Mouse (Mus musculus): ENCODE measurements at regions not wholly inside any gene's neighbourhood (a gene's known extent, or its start where the extent isn't known, plus 50 kb on each side); places are given as distances from the start of the nearest gene placed in this dataset.

DNA sequence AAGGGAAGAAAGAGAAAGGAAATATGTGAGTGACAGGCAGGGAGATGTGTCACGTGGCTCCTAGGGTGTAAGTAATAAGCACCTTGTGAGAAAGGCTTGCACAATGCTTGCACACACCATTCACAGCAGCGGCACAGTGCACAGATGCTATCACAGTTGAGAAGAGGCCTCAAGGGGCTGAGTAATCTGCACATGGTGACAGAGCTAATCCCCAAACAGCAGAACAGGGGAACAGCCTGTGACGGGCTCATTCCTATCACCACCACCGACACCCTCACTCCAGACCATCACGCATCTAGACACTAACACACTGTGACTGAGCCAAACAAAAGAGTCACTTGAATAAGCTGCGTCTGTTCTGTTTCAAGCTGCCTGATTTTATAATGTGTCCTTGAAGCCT is 76.2 kb upstream of the Ppm1h start:
- no peak overlapping the region for H3K9ac ChIP-seq (ENCODE audit: low read depth, low read length)
- H3K4me2 ChIP-seq (replicated peaks; ENCODE audit: low read depth) = no peak overlapping the region
- H3K27ac ChIP-seq (ENCODE audit: low read depth, low read length) = no peak overlapping the region
- no peak overlapping the region for H3K4me3 ChIP-seq (ENCODE audit: low read depth, low read length)
- H3K4me1 ChIP-seq (replicated peaks; ENCODE audit: control insufficient read depth, insufficient read depth, low read length) = no peaks in the 10 kb centered on the region
- H3K27me3 ChIP-seq (replicated peaks; ENCODE audit: control insufficient read depth, insufficient read depth, low read length) = no peaks in the 10 kb centered on the region
- H3K9me3 ChIP-seq (ENCODE audit: control insufficient read depth) = no peaks in the 10 kb centered on the region
- no peak; the same call in 1 of the 2 replicates for ATAC-seq
- WGBS = 42% methylated on average over 6 of the region's 6 CpGs
- no peaks in the 10 kb centered on the region for H3K36me3 ChIP-seq (ENCODE audit: control insufficient read depth, insufficient read depth)
- no peak for TF ChIP-seq CTCF (IDR thresholded peaks at IDR 0.05; ENCODE audit: low read depth)

DNA sequence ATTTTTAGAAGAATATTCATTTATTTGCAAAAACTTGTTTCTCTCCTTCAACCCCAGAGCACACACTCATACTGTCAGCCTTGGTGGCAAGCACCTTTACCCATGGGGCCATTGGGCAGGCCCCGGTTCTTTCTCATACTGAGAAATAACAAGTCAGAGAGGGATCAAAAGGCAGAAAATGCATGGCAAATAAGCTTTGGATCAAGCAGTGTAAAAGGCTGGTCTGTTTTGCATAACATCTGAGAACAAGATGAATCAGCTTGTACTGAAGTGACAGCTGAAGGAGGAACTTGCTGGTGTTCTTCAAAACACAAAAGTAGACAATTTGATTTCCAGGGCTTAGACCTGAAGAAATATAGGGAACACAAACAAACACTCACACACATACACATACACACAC is 74.6 kb upstream of the Ppm1h start:
- no peak for ATAC-seq
- TF ChIP-seq CTCF (IDR thresholded peaks at IDR 0.05; ENCODE audit: low read depth) = no peak
- H3K4me3 ChIP-seq (ENCODE audit: low read depth, low read length) = no peak overlapping the region
- no peak overlapping the region for H3K9ac ChIP-seq (ENCODE audit: low read depth, low read length)
- H3K9me3 ChIP-seq (ENCODE audit: control insufficient read depth) = no peaks in the 10 kb centered on the region
- 79% methylated on average over 1 of the region's 1 CpGs for WGBS
- H3K27me3 ChIP-seq (replicated peaks; ENCODE audit: control insufficient read depth, insufficient read depth, low read length) = no peaks in the 10 kb centered on the region
- H3K4me2 ChIP-seq (replicated peaks; ENCODE audit: low read depth) = no peak overlapping the region
- H3K36me3 ChIP-seq (ENCODE audit: control insufficient read depth, insufficient read depth) = no peaks in the 10 kb centered on the region
- no peak overlapping the region for H3K27ac ChIP-seq (ENCODE audit: low read depth, low read length)
- H3K4me1 ChIP-seq (replicated peaks; ENCODE audit: control insufficient read depth, insufficient read depth, low read length) = no peaks in the 10 kb centered on the region

DNA sequence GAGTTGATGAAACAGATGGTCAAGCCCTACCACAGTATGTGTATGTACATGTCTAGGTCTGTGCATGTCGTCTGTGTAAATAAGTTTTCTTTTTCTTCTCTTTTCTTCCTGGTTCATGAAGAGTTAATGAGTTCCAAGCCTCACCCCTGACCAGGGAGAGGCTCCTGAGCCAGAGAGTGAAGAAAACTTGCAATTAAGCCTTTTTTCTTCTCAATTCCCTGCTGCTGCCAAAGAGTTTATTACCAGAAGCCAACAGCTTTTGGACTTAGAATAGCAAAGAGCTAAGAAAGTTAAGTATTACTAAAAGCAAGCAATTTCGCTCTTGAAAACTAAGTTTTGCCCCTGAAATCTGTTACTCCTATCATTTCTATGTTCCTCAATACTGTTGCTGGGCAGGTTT is 65.3 kb upstream of the Ppm1h start:
- Histone ChIP-seq H3K27me3 (replicated peaks; ENCODE audit: control insufficient read depth, insufficient read depth, low read length) (no peaks in the 10 kb centered on the region), H3K27ac (ENCODE audit: low read depth, low read length) (no peak overlapping the region), H3K4me3 (ENCODE audit: low read depth, low read length) (no peak overlapping the region), H3K9me3 (ENCODE audit: control insufficient read depth) (no peaks in the 10 kb centered on the region), H3K9ac (ENCODE audit: low read depth, low read length) (no peak overlapping the region), H3K4me2 (replicated peaks; ENCODE audit: low read depth) (no peak overlapping the region), H3K4me1 (replicated peaks; ENCODE audit: control insufficient read depth, insufficient read depth, low read length) (no peaks in the 10 kb centered on the region), H3K36me3 (ENCODE audit: control insufficient read depth, insufficient read depth) (no peaks in the 10 kb centered on the region)
- TF ChIP-seq CTCF (IDR thresholded peaks at IDR 0.05; ENCODE audit: low read depth) = no peak
- ATAC-seq = no peak
- WGBS = 69% methylated on average over 2 of the region's 2 CpGs

DNA sequence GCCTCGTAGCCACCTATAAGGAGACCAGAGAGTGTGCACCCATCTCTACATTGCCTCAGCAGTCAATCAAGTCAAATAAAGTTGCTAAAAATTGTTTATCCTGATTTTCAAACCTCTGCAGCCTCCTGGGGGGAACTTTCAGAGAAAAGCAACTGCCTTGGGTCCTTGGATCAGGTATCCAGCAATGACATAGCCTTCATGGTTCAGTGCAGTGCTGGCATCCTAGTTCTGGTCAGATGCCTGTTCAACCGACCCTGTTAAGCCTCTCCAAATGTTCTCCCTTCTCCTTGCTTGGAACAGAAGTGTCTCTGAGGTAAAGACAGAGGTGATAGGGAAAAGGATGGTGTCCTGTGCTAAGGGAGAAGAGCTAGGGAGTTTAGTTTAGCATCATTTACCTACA is 64.7 kb upstream of the Ppm1h start:
- TF ChIP-seq CTCF (IDR thresholded peaks at IDR 0.05; ENCODE audit: low read depth) = no peak
- H3K9ac ChIP-seq (ENCODE audit: low read depth, low read length) = no peak overlapping the region
- no peak overlapping the region for H3K27ac ChIP-seq (ENCODE audit: low read depth, low read length)
- 78% methylated on average over 2 of the region's 2 CpGs for WGBS
- H3K4me2 ChIP-seq (replicated peaks; ENCODE audit: low read depth) = no peak overlapping the region
- H3K9me3 ChIP-seq (ENCODE audit: control insufficient read depth) = no peaks in the 10 kb centered on the region
- no peak for ATAC-seq
- H3K4me3 ChIP-seq (ENCODE audit: low read depth, low read length) = no peak overlapping the region
- H3K4me1 ChIP-seq (replicated peaks; ENCODE audit: control insufficient read depth, insufficient read depth, low read length) = no peaks in the 10 kb centered on the region
- no peaks in the 10 kb centered on the region for H3K36me3 ChIP-seq (ENCODE audit: control insufficient read depth, insufficient read depth)
- no peaks in the 10 kb centered on the region for H3K27me3 ChIP-seq (replicated peaks; ENCODE audit: control insufficient read depth, insufficient read depth, low read length)

DNA sequence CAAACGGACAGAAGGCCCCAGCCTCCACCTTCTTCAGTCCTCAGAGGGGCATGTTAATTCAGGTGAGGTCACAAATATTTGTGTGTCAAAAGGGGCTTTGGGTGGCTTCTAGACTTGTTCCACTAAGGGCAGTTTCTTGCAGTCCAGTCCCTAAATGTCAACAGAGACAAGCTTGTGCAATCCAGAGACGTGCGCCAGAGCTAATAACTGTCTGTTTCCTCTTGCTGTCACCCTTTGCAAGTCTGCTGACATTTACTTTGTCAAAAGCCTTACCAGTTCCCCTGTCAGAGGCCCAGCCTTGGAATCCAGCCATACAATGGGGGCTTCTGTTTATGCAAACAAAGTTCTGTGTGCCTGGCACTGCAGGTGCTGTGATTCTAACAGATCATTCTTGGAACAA is 63.8 kb upstream of the Ppm1h start:
- no peak for ATAC-seq
- WGBS = 45% methylated on average over 3 of the region's 3 CpGs
- H3K4me3 ChIP-seq (ENCODE audit: low read depth, low read length) = no peak overlapping the region
- TF ChIP-seq CTCF (IDR thresholded peaks at IDR 0.05; ENCODE audit: low read depth) = no peak
- no peaks in the 10 kb centered on the region for H3K36me3 ChIP-seq (ENCODE audit: control insufficient read depth, insufficient read depth)
- H3K4me2 ChIP-seq (replicated peaks; ENCODE audit: low read depth) = no peak overlapping the region
- H3K9me3 ChIP-seq (ENCODE audit: control insufficient read depth) = no peaks in the 10 kb centered on the region
- no peaks in the 10 kb centered on the region for H3K4me1 ChIP-seq (replicated peaks; ENCODE audit: control insufficient read depth, insufficient read depth, low read length)
- no peak overlapping the region for H3K27ac ChIP-seq (ENCODE audit: low read depth, low read length)
- no peak overlapping the region for H3K9ac ChIP-seq (ENCODE audit: low read depth, low read length)
- no peaks in the 10 kb centered on the region for H3K27me3 ChIP-seq (replicated peaks; ENCODE audit: control insufficient read depth, insufficient read depth, low read length)

DNA sequence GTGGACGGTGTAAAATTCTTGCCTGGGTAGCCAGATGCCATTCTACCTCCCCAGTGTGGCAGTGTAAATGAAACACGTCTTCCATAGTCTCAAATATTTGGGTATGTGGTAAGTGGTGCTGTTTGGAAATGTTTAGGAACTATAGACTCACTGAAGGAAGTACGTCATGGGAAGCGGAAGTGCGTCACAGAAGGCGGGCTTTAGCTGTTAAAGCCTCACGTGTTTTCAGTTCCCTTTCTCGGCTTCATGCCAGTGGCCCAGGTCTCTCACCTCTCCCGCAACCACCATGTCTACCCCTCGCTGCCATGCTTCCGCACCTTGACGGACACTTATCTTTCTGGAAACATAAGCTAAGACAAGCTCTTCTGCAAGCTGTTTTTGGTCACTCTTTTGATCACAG is 62.9 kb upstream of the Ppm1h start:
- no peaks in the 10 kb centered on the region for H3K4me1 ChIP-seq (replicated peaks; ENCODE audit: control insufficient read depth, insufficient read depth, low read length)
- WGBS = 87% methylated on average over 12 of the region's 12 CpGs
- TF ChIP-seq CTCF (IDR thresholded peaks at IDR 0.05; ENCODE audit: low read depth) = no peak

DNA sequence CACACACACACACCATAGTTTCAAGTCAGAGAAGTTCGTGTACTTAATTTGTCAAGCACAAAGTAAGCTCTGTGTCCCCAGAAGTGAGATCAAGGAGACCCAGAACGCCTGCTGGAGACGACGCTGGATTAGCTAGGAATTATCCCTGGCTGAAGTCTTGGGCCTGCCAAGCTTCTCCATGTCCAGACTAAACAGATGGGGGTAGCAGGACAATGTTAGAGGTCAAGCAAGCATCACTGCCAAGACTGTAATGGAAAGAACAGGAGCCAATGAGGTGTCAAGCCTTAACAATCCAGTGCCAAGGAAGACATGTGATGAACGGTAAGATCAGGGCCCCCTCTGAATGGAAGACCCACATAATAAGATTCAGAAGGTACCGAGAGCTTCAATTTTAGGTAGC is 62.2 kb upstream of the Ppm1h start:
- no peak overlapping the region for H3K4me2 ChIP-seq (replicated peaks; ENCODE audit: low read depth)
- TF ChIP-seq CTCF (IDR thresholded peaks at IDR 0.05; ENCODE audit: low read depth) = no peak
- no peaks in the 10 kb centered on the region for H3K27me3 ChIP-seq (replicated peaks; ENCODE audit: control insufficient read depth, insufficient read depth, low read length)
- H3K27ac ChIP-seq (ENCODE audit: low read depth, low read length) = no peak overlapping the region
- H3K4me1 ChIP-seq (replicated peaks; ENCODE audit: control insufficient read depth, insufficient read depth, low read length) = no peaks in the 10 kb centered on the region
- no peak for ATAC-seq
- WGBS = 78% methylated on average over 6 of the region's 6 CpGs
- no peak overlapping the region for H3K9ac ChIP-seq (ENCODE audit: low read depth, low read length)
- H3K36me3 ChIP-seq (ENCODE audit: control insufficient read depth, insufficient read depth) = no peaks in the 10 kb centered on the region
- no peaks in the 10 kb centered on the region for H3K9me3 ChIP-seq (ENCODE audit: control insufficient read depth)
- H3K4me3 ChIP-seq (ENCODE audit: low read depth, low read length) = no peak overlapping the region

More for the DNA sequence above, 62.9 kb upstream of the Ppm1h start:
- H3K9ac ChIP-seq (ENCODE audit: low read depth, low read length) = no peak overlapping the region
- no peaks in the 10 kb centered on the region for H3K36me3 ChIP-seq (ENCODE audit: control insufficient read depth, insufficient read depth)
- no peak overlapping the region for H3K4me2 ChIP-seq (replicated peaks; ENCODE audit: low read depth)
- H3K9me3 ChIP-seq (ENCODE audit: control insufficient read depth) = no peaks in the 10 kb centered on the region
- no peaks in the 10 kb centered on the region for H3K27me3 ChIP-seq (replicated peaks; ENCODE audit: control insufficient read depth, insufficient read depth, low read length)
- ATAC-seq = no peak
- H3K27ac ChIP-seq (ENCODE audit: low read depth, low read length) = no peak overlapping the region
- no peak overlapping the region for H3K4me3 ChIP-seq (ENCODE audit: low read depth, low read length)
